Mouse (Mus musculus) stomach, adult 2 months (tissue): Measurements from ENCODE around the gene Zfhx2. TPM values are rescaled to one million over a fixed set of nuclear protein-coding genes. Genes with fewer than 3 reads are reported as not detected.

Experiments used
- polyA plus RNA-seq: library from polyadenylated mRNA; depleted of rRNA; stranded (reverse); fragments of >200 nt; gene quantifications from 2 replicates; pipeline ENCODE4 v1.2.3, GENCODE M21; 2012; rRNA removed

Zfhx2 gene
- polyA plus RNA-seq = 1.5 and 1.9 TPM in 2 replicates

DNA sequence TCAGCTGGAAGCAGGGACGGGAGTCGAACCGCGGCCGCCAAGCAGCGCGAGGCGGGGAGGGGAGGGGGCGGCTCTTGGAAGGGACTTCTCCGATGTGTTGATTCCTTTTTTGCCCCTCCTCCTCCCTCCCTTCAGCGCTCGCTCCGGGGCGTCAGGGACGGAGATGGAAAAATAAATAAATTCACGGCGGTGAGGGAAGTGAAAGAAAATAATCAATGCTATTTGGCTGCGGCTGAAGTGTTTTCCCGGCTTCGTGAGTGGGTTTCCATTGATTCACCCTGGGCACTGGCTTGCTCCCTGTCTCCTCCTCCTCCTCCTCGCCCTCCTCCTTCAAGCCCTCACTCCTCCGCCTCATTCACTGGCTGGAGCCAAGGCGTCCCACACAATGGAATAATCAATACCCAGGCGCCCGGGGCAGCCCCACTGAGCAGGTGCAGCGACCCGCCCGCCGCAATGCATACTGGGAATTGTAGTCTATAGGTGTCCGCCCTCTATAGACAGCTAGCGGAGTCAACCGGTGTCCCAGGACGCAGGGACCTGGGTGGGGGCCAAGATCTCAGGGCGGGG lies at the start of gene Zfhx2:
TSS of gene Zfhx2 (minus strand) at position 314 of the 567 bp plus-strand sequence.

GRCm38 (mm10) chr14:55116425-55117200 lies 24.5 kb upstream of the Zfhx2 start, which contains the start of gene Jph4:
TSS of gene Jph4 (minus strand) at chr14:55116935.

GRCm38 (mm10) chr14:55105836-55106809 lies 14.0 kb upstream of the Zfhx2 start, which contains the start of gene Ap1g2:
TSS of gene Ap1g2 (minus strand) at chr14:55106593.

DNA sequence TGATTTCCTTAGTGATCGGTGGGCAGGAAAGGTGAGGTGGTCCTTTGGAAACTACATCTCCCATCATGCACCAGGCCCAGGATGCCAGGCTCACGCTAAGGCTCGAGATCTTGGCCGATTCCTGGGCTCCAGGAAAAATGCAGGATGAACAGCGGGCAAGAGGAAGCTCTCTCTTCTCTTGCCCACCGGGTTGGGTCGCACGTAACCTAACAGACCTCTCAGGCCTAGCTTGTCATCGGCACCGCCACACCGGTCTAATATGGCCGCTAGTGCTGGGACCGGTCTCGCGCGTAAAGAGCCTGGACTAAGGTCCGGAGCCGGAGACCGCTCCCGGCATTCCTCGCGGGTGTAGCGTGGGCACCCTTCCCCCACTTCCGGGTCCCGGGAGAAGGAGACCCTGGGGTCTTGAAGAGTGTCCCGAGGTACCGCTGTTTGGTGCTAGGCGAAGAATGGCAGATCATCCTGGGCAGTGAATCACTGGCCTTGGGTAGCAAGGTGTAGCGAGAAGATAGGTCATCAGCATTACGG lies 2.6 kb upstream of the Zfhx2 start, which contains the start of gene Thtpa:
TSS of gene Thtpa (plus strand) at position 81 of the 528 bp plus-strand sequence.

DNA sequence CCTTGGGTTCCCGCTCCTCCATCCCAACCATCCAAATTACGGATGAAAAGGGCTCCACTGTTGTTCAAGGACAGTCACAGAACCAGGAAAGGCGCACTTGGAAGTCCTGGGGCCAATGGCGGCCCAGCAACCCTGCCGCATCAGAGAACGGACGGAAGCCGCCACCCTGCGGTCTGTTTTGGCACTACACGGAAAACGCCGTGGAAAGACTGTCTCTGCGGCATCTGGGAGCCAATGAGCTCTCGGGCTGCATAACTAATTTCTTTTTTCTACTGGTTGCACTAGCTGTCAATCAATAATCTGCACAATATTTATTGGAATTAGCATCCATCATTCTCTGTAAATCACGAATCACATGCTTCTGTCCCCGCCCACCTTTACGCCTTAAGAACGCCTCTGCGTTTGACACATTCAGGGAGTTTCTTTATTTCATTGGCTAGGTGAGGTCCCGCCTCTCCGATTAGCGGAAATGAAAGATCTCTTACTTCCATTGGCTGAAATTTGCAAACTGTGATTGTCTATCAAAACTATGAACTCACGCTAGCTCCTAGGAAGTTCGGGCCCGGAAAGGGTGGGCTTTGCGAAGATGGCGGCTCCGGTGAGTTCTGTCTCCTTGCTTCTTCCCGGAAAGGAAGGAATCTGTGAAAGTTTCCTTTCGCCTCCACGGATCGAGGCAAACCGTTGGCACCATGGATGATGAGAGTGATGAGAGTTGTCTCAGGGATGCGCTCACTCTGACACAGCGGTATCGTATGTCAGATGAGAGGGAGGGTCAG lies 76.9 kb downstream of the Zfhx2 start, which contains the start of gene Ngdn:
TSS of gene Ngdn (plus strand) at position 464 of the 776 bp plus-strand sequence.

Other genes with a start within 250 kb of the Zfhx2 start
- gene Homez, start 221.4 kb downstream of the Zfhx2 start, polyA plus RNA-seq = 1.6 and 1.7 TPM in 2 replicates
- 7.0 and 8.5 TPM in 2 replicates for gene Ppp1r3e, start 214.8 kb downstream of the Zfhx2 start, polyA plus RNA-seq
- 21.4 and 24.2 TPM in 2 replicates for gene Bcl2l2, start 208.9 kb downstream of the Zfhx2 start, polyA plus RNA-seq
- gene Gm20521, start 208.9 kb downstream of the Zfhx2 start, polyA plus RNA-seq = 11.1 and 13.1 TPM in 2 replicates
- gene Pabpn1, start 199.8 kb downstream of the Zfhx2 start, polyA plus RNA-seq = 19.9 and 24.8 TPM in 2 replicates
- 30.5 and 37.7 TPM in 2 replicates for gene Slc22a17, start 179.2 kb downstream of the Zfhx2 start, polyA plus RNA-seq
- 13.5 and 18.0 TPM in 2 replicates for gene Efs, start 166.2 kb downstream of the Zfhx2 start, polyA plus RNA-seq
- 0.16 and 0.51 TPM in 2 replicates for gene Il25, start 159.6 kb downstream of the Zfhx2 start, polyA plus RNA-seq
- 1.7 and 3.0 TPM in 2 replicates for gene Cmtm5, start 156.1 kb downstream of the Zfhx2 start, polyA plus RNA-seq
- gene Myh6, start 125.4 kb downstream of the Zfhx2 start, polyA plus RNA-seq = 0.01 and 0.04 TPM in 2 replicates
- gene Gm17428, start 115.4 kb downstream of the Zfhx2 start, polyA plus RNA-seq = not detected in 2 replicates
- 0.06 and 0.08 TPM in 2 replicates for gene Myh7, start 97.7 kb downstream of the Zfhx2 start, polyA plus RNA-seq
- 2.0 TPM in 2 replicates for gene Ngdn, start 76.9 kb downstream of the Zfhx2 start, polyA plus RNA-seq
- 2.6 and 2.8 TPM in 2 replicates for gene Thtpa, start 2.5 kb upstream of the Zfhx2 start, polyA plus RNA-seq
- 19.1 and 23.4 TPM in 2 replicates for gene Ap1g2, start 14.3 kb upstream of the Zfhx2 start, polyA plus RNA-seq
- gene Jph4, start 24.6 kb upstream of the Zfhx2 start, polyA plus RNA-seq = 1.7 TPM in 2 replicates
- gene Dhrs2, start 129.7 kb upstream of the Zfhx2 start, polyA plus RNA-seq = 0.10 TPM in 1 of 2 replicates, not detected in the other